Mouse (Mus musculus): Measurements from ENCODE around the gene Pold4.
A peak's percentile ranks its signal among the peaks of the same experiment; 100 is the strongest.

Pold4 gene

GRCm38 (mm10) chr19:4231253-4232185 is at the start of gene Pold4:
Pold4 (plus strand) TSS chr19:4231899.
- DNase-seq (ENCODE audit: low spot score), result peak; percentile 90

GRCm38 (mm10) chr19:4183689-4184088 is 48.0 kb upstream of the Pold4 start:
- no peak for DNase-seq (ENCODE audit: low spot score)

GRCm38 (mm10) chr19:4184976-4185975 is 46.4 kb upstream of the Pold4 start:
- DNase-seq (ENCODE audit: low spot score), result no peak

GRCm38 (mm10) chr19:4187303-4187702 is 44.4 kb upstream of the Pold4 start:
- DNase-seq (ENCODE audit: low spot score), result no peak

- no peak for DNase-seq (ENCODE audit: low spot score)
Measured at GRCm38 (mm10) chr19:4189051-4189620, 42.6 kb upstream of the Pold4 start.

GRCm38 (mm10) chr19:4190831-4191334 is 40.8 kb upstream of the Pold4 start, which contains the start of gene Tbc1d10c:
Tbc1d10c (minus strand) TSS chr19:4191284.
- DNase-seq (ENCODE audit: low spot score), result no peak

- DNase-seq (ENCODE audit: low spot score), result peak; percentile 94
Measured at GRCm38 (mm10) chr19:4191528-4192250, 40.0 kb upstream of the Pold4 start, which contains the start of gene Ppp1ca. Ppp1ca (plus strand) TSS chr19:4192065.

- peak; percentile 57 for DNase-seq (ENCODE audit: low spot score)
Measured at GRCm38 (mm10) chr19:4192251-4192985, 39.3 kb upstream of the Pold4 start.

GRCm38 (mm10) chr19:4193129-4193528 is 38.6 kb upstream of the Pold4 start:
- no peak for DNase-seq (ENCODE audit: low spot score)

- DNase-seq (ENCODE audit: low spot score), result no peak
Measured at GRCm38 (mm10) chr19:4194021-4194724, 37.5 kb upstream of the Pold4 start.

GRCm38 (mm10) chr19:4194776-4195650 is 36.7 kb upstream of the Pold4 start:
- DNase-seq (ENCODE audit: low spot score), result no peak

- no peak for DNase-seq (ENCODE audit: low spot score)
Measured at GRCm38 (mm10) chr19:4196048-4196447, 35.7 kb upstream of the Pold4 start.

- peak; percentile 71 for DNase-seq (ENCODE audit: low spot score)
Measured at GRCm38 (mm10) chr19:4196548-4196947, 35.2 kb upstream of the Pold4 start.

- no peak for DNase-seq (ENCODE audit: low spot score)
Measured at GRCm38 (mm10) chr19:4197180-4197579, 34.5 kb upstream of the Pold4 start.

GRCm38 (mm10) chr19:4201291-4201909 is 30.3 kb upstream of the Pold4 start, which contains the start of gene Rad9a:
Rad9a (minus strand) TSS chr19:4201662.
- peak; percentile 92 for DNase-seq (ENCODE audit: low spot score)

GRCm38 (mm10) chr19:4202149-4202548 is 29.6 kb upstream of the Pold4 start:
- DNase-seq (ENCODE audit: low spot score), result no peak

- no peak for DNase-seq (ENCODE audit: low spot score)
Measured at GRCm38 (mm10) chr19:4203148-4203547, 28.6 kb upstream of the Pold4 start.

Measured in MN1 (cell line).